Mouse (Mus musculus) myocyte (in vitro differentiated cells): ENCODE measurements around the gene Srrt.

Experiments used
- CEBPB ChIP-seq: IDR thresholded peaks from 2 replicates; pipeline ENCODE4 v1.6.1; 2011; ENCODE audit warnings: mild to moderate bottlenecking, moderate library complexity; ENCODE audit not compliant: poor library complexity, insufficient read depth, severe bottlenecking
- E2F4 ChIP-seq: IDR thresholded peaks from one replicate; pipeline ENCODE4 v1.6.1; 2011; ENCODE audit warnings: mild to moderate bottlenecking, control low read depth, moderate library complexity; ENCODE audit not compliant: insufficient read depth
- MYOG ChIP-seq, 3 experiments: IDR thresholded peaks; one replicate each; pipeline ENCODE4 v1.6.1; 2011; ENCODE audit warnings: control low read depth in 2 of 3, low read depth in 2 of 3, mild to moderate bottlenecking in 2 of 3; ENCODE audit not compliant: insufficient read length in 2 of 3, control insufficient read depth in 1 of 3, insufficient read depth in 1 of 3
- POLR2A ChIP-seq: IDR thresholded peaks from one replicate; pipeline ENCODE4 v1.6.1; 2011; ENCODE audit warnings: low read depth, mild to moderate bottlenecking, control low read depth, moderate library complexity; ENCODE audit not compliant: insufficient read length
- POLR2AphosphoS2 ChIP-seq: IDR thresholded peaks from one replicate; pipeline ENCODE4 v1.6.1; 2011; ENCODE audit warnings: low read depth, control low read depth; ENCODE audit not compliant: insufficient read length
- REST ChIP-seq: IDR thresholded peaks from one replicate; pipeline ENCODE4 v1.6.1; 2011; ENCODE audit warnings: mild to moderate bottlenecking, control low read depth, moderate library complexity; ENCODE audit not compliant: insufficient read depth, insufficient read length
- TCF3 ChIP-seq: IDR thresholded peaks from one replicate; pipeline ENCODE4 v1.6.1; 2011; ENCODE audit warnings: low read depth, control low read depth; ENCODE audit not compliant: insufficient read length
- USF1 ChIP-seq: IDR thresholded peaks from one replicate; pipeline ENCODE4 v1.6.1; 2011; ENCODE audit warnings: low read depth, mild to moderate bottlenecking, control low read depth, moderate library complexity

DNA sequence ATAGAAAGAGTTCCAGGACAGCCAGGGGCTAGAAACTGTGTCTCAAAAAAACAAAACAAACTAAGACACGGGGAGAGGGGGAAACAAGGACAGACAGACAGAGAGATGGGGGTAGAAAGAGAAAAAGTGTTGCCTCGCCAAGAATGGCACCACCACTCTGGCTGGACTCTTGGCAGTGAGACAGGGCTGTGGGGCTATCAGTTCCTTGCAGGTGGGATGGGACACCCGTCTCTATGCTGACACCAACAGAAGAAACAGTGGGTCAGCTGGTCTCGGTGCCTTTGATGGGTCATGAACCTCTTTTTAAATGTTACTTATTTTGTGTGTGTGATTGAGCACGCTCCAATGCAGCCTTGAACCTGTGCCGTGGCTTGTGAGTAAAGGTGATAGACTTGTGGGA, 32.7 kb upstream of the Srrt start:
- TF ChIP-seq TCF3 = no peak
- TF ChIP-seq POLR2A = no peak
- no peak for TF ChIP-seq E2F4
- no peak for TF ChIP-seq USF1
- no peak for TF ChIP-seq MYOG (IDR thresholded peaks at IDR 0.05; ENCODE audit: control insufficient read depth in 1 of 3, insufficient read depth in 1 of 3, insufficient read length in 2 of 3, low read depth in 2 of 3)
- no peak for TF ChIP-seq POLR2AphosphoS2
- no peak for TF ChIP-seq REST
- TF ChIP-seq CEBPB = no peak
